Mouse (Mus musculus) bone marrow macrophage, adult 2 months (primary cell): ENCODE data around the gene Frmd4a.

ENCODE experiments used
- CTCF ChIP-seq: IDR thresholded peaks from 2 replicates; pipeline ENCODE4 v1.5.1; 2012; ENCODE audit warnings: low read depth, mild to moderate bottlenecking, low read length, moderate library complexity
- POLR2A ChIP-seq: IDR thresholded peaks from 2 replicates; pipeline ENCODE4 v1.6.1; 2012; ENCODE audit warnings: mild to moderate bottlenecking, low read depth, low read length, borderline replicate concordance

GRCm38 (mm10) chr2:4619893-4620593 lies 602.5 kb downstream of the Frmd4a start:
- TF ChIP-seq CTCF, result no peak
- no peak for TF ChIP-seq POLR2A
